Comparison of ENCODE assay signal across 14 mouse cellular contexts in the genomic region with DNA sequence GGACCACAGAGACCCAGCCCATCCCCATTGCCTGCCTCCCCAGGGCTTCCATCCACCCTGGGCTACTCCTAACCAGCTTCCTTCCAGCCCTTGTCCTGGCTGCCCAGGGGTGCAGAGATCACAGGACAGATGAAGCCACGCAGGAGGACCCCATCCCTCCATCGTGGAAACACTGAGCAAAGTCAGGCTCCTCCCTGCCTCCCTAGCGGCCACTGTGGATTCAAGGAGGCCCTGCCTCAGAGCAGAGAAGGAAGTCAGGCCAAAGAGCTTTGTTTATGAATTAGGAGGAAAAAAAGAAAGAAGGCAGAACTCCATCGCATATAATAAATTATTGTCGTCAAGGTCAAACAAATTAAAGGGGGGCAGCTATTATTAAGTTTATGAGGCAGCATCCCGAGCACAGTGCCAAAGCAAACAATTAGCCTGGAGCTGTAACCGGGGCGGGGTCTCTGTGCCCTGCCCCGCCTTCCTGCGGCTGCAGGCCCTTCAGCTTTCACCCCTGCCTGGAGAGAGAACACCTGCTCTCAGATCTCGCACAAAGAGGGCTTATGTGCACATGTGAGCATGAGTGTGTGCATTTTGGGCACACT. TPM values are rescaled to one million over a fixed set of nuclear protein-coding genes. Genes with fewer than 3 reads are reported as not detected.
DNase-seq lines count a peak whose midpoint lies in the region; ATAC-seq and TF ChIP-seq lines count a peak whose summit lies in the region.
"Had no signal": no experiment of that assay in that cellular context is flagged by ENCODE, and none has a peak within 500 bp of the region (broad histone marks: within the 10 kb centered on the region; RNA-seq: fewer than 3 reads in every experiment).

No protein-coding gene starts in this region.

- DNase-seq in heart, postnatal 25 days (ENCODE audit: low spot score): no peak
- DNase-seq in brain, embryonic 14.5 days (ENCODE audit: low read depth): no peak
- DNase-seq in frontal cortex, postnatal 14 days (ENCODE audit: low spot score in 2 of 2): no peak
- no peak for DNase-seq in spleen, postnatal 36 days (ENCODE audit: low spot score in 2 of 2)
- DNase-seq: adrenal gland, postnatal 36 days; cerebellum, postnatal 14 days; gastrocnemius, postnatal 36 days; right cerebral cortex, postnatal 14 days had no signal

- peaks cover 20% of the 10 kb centered on the region for H3K4me1 ChIP-seq in heart, embryonic 15.5 days (replicated peaks)
- H3K4me1 ChIP-seq in kidney, embryonic 14.5 days (ENCODE audit: control insufficient read depth, insufficient read depth, low read length): peaks cover 25% of the 10 kb centered on the region
- H3K4me1 ChIP-seq in lung, embryonic 15.5 days: peaks cover 41% of the 10 kb centered on the region

- H3K27me3 ChIP-seq in heart, embryonic 15.5 days: 0 out of 2 replicates have a peak, but pooled peaks cover 4% of the 10 kb centered on the region
- peaks cover 61% of the 10 kb centered on the region for H3K27me3 ChIP-seq in kidney, embryonic 14.5 days (ENCODE audit: control insufficient read depth, insufficient read depth, low read length)
- peaks cover 17% of the 10 kb centered on the region; the same call in 1 of the 2 replicates for H3K27me3 ChIP-seq in lung, embryonic 15.5 days

- 0 out of 2 replicates have a peak, but pooled peaks have one; percentile 5 for ATAC-seq in heart, embryonic 15.5 days (replicated peaks; ENCODE audit: insufficient number of reproducible peaks, insufficient read depth, low FRiP score, low read depth)
- peak; percentile 67 for ATAC-seq in kidney, embryonic 14.5 days (ENCODE audit: low FRiP score, low TSS enrichment)
- ATAC-seq in lung, embryonic 15.5 days (ENCODE audit: borderline replicate concordance, extremely low read depth, low FRiP score, low TSS enrichment): peak; percentile 38; the same call in 1 of the 2 replicates
- ATAC-seq in megakaryocyte progenitor cell, adult 5-6 weeks (replicated peaks; ENCODE audit: poor library complexity): no peak

- no peak overlapping the region for H3K4me2 ChIP-seq in heart, embryonic 15.5 days
- no peak overlapping the region for H3K4me2 ChIP-seq in kidney, embryonic 14.5 days (replicated peaks; ENCODE audit: low read depth, low read length)
- H3K4me2 ChIP-seq in lung, embryonic 15.5 days: no peak overlapping the region

- H3K36me3 ChIP-seq in heart, embryonic 15.5 days: no peaks in the 10 kb centered on the region
- no peaks in the 10 kb centered on the region for H3K36me3 ChIP-seq in kidney, embryonic 14.5 days (ENCODE audit: control insufficient read depth, insufficient read depth, low read length)
- H3K36me3 ChIP-seq in lung, embryonic 15.5 days: no peaks in the 10 kb centered on the region

- 0 out of 2 replicates have a peak, but pooled peaks have one; percentile 2 for TF ChIP-seq CTCF in brain, embryonic 14.5 days (IDR thresholded peaks at IDR 0.05; ENCODE audit: borderline replicate concordance, extremely low read depth, insufficient read depth, insufficient read length)

- 53% methylated on average over 11 of the region's 11 CpGs for WGBS in heart, embryonic 15.5 days
- 14% methylated on average over 11 of the region's 11 CpGs for WGBS in kidney, embryonic 14.5 days
- WGBS in lung, embryonic 15.5 days: 9% methylated on average over 11 of the region's 11 CpGs

- H3K9me3 ChIP-seq in heart, embryonic 15.5 days (replicated peaks): no peaks in the 10 kb centered on the region
- no peaks in the 10 kb centered on the region for H3K9me3 ChIP-seq in kidney, embryonic 14.5 days (ENCODE audit: control insufficient read depth, low read length)
- no peaks in the 10 kb centered on the region for H3K9me3 ChIP-seq in lung, embryonic 15.5 days

- TF ChIP-seq POLR2A in brain, embryonic 14.5 days (IDR thresholded peaks at IDR 0.05; ENCODE audit: borderline replicate concordance, extremely low read depth, insufficient read depth, insufficient read length, poor library complexity, severe bottlenecking): no peak

- H3K9ac ChIP-seq in heart, embryonic 15.5 days: no peak overlapping the region
- H3K9ac ChIP-seq in kidney, embryonic 14.5 days (ENCODE audit: low read depth, low read length): no peak overlapping the region
- H3K9ac ChIP-seq in lung, embryonic 15.5 days: no peak overlapping the region

- H3K4me3 ChIP-seq in heart, embryonic 15.5 days: no peak overlapping the region
- no peak overlapping the region for H3K4me3 ChIP-seq in kidney, embryonic 14.5 days (ENCODE audit: low read length)
- H3K4me3 ChIP-seq in lung, embryonic 15.5 days: no peak overlapping the region
- H3K4me3 ChIP-seq: left cerebral cortex, adult 2 months had no signal

- H3K27ac ChIP-seq in heart, embryonic 15.5 days: no peak overlapping the region
- no peak overlapping the region for H3K27ac ChIP-seq in kidney, embryonic 14.5 days (ENCODE audit: low read depth, low read length)
- peak overlapping the region; percentile 52 for H3K27ac ChIP-seq in lung, embryonic 15.5 days
- H3K27ac ChIP-seq: left cerebral cortex, adult 2 months had no signal

- intact Hi-C loops in heart, postnatal 25 days (cut with DNase I): no loop called here

RNA-seq across cellular contexts. Expression of gene B230104I21Rik, which starts 12.4 kb away (rescaled TPM):
- polyA plus RNA-seq in heart, embryonic 15.5 days (2015; fragmentation: Nextera tagmentation; extraction: Ambion mirVana): not detected in 2 replicates
- total RNA-seq in heart, postnatal 25 days (2021): not detected
- not detected in 2 replicates for polyA plus RNA-seq in brain, embryonic 14.5 days (2012; rRNA removed)
- polyA plus RNA-seq in kidney, embryonic 14.5 days (2014; fragmentation: Nextera tagmentation; extraction: Ambion mirVana): not detected in 2 replicates
- not detected in 2 replicates for polyA plus RNA-seq in lung, embryonic 15.5 days (2015; fragmentation: Nextera tagmentation; extraction: Ambion mirVana)
- total RNA-seq in megakaryocyte progenitor cell, adult 5-6 weeks (2015): not detected in 2 replicates
- not detected in 2 replicates for total RNA-seq in megakaryocyte progenitor cell, adult 5-6 weeks (2017)
- total RNA-seq: adrenal gland, postnatal 36 days; gastrocnemius, postnatal 36 days; left cerebral cortex, adult 2 months had no signal
- polyA plus RNA-seq: hindbrain, embryonic 11.5 days had no signal

RNA-seq across cellular contexts. Expression of gene Arhgef16, which starts 46.8 kb away (rescaled TPM):
- polyA plus RNA-seq in heart, embryonic 15.5 days (2015; fragmentation: Nextera tagmentation; extraction: Ambion mirVana): 1.8 and 5.7 TPM in 2 replicates
- total RNA-seq in heart, postnatal 25 days (2021): under 1 TPM; 0.36 to 0.62 TPM
- 0.67 and 1.2 TPM in 2 replicates for polyA plus RNA-seq in brain, embryonic 14.5 days (2012; rRNA removed)
- 16.3 and 28.2 TPM in 2 replicates for polyA plus RNA-seq in kidney, embryonic 14.5 days (2014; fragmentation: Nextera tagmentation; extraction: Ambion mirVana)
- polyA plus RNA-seq in lung, embryonic 15.5 days (2015; fragmentation: Nextera tagmentation; extraction: Ambion mirVana): 20.8 and 23.0 TPM in 2 replicates
- not detected in 2 replicates for total RNA-seq in megakaryocyte progenitor cell, adult 5-6 weeks (2015)
- total RNA-seq in megakaryocyte progenitor cell, adult 5-6 weeks (2017): not detected in 2 replicates
